In the genomic region with DNA sequence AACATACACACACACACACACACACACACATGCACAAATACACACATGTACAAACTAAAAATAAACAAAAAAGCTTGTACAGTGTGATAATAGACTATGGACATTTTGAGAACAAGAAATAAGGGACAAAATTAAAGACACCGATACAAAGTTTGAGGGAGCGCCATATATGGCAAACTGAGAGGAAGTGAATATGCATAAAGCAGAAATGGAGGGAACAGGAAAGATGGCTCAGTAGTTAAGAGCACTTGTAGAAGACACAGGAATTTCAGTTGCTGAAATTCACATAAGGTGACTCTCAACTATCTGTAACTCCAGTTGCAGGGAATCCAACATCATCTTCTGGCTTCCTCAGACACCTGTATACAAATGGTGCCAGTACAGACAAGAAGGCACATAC, we compare ENCODE assay signal across 24 mouse cellular contexts.
"Had no signal": no experiment of that assay in that cellular context is flagged by ENCODE, and none has a peak within 500 bp of the region (broad histone marks: within the 10 kb centered on the region; RNA-seq: fewer than 3 reads in every experiment).

No protein-coding gene starts in this region.

- H3K4me1 ChIP-seq: heart, embryonic 10.5 days; heart, embryonic 12.5 days; hindbrain, embryonic 10.5 days; hindbrain, embryonic 12.5 days; intestine, embryonic 15.5 days; limb, embryonic 15.5 days; liver, embryonic 12.5 days had no signal

- H3K4me3 ChIP-seq: heart, embryonic 10.5 days; heart, embryonic 12.5 days; hindbrain, embryonic 10.5 days; hindbrain, embryonic 12.5 days; intestine, embryonic 15.5 days; layer of hippocampus, adult 2 months; limb, embryonic 13.5 days; limb, embryonic 15.5 days; liver, embryonic 12.5 days had no signal

- H3K27me3 ChIP-seq: heart, embryonic 12.5 days; hindbrain, embryonic 12.5 days; intestine, embryonic 15.5 days; limb, embryonic 13.5 days; limb, embryonic 15.5 days; liver, embryonic 12.5 days had no signal

- H3K36me3 ChIP-seq: heart, embryonic 10.5 days; heart, embryonic 12.5 days; hindbrain, embryonic 10.5 days; hindbrain, embryonic 12.5 days; intestine, embryonic 15.5 days; limb, embryonic 13.5 days; limb, embryonic 15.5 days; liver, embryonic 12.5 days had no signal

- ATAC-seq: hindbrain, embryonic 16.5 days; inflammation-experienced regulatory T-cells, adult 6 months; intestine, embryonic 15.5 days; intestine, postnatal 0 days; liver, embryonic 12.5 days had no signal

- H3K27ac ChIP-seq: heart, embryonic 10.5 days; hindbrain, embryonic 10.5 days; hindbrain, embryonic 12.5 days; hindbrain, embryonic 14.5 days; intestine, embryonic 15.5 days; layer of hippocampus, adult 2 months; limb, embryonic 13.5 days; limb, embryonic 15.5 days; liver, embryonic 12.5 days had no signal

- DNase-seq: gastrocnemius, postnatal 14 days; gastrocnemius, postnatal 36 days; heart, adult 18-20 months; heart, postnatal 10 days; heart, postnatal 4 days; kidney, adult 18-20 months; kidney, adult 8-10 months; kidney, postnatal 10 days; kidney, postnatal 25 days; kidney, postnatal 4 days; left cerebral cortex, postnatal 4 days had no signal
